Mouse (Mus musculus) olfactory bulb, adult 2 months (tissue): ENCODE measurements around the gene Dhx29. TPM values are rescaled to one million over a fixed set of nuclear protein-coding genes. Genes with fewer than 3 reads are reported as not detected.

Experiments used
- H3K27ac ChIP-seq: fragments of 200-500 bp; 2 replicates; pipeline ENCODE4 v1.5.1; 2012; ENCODE audit warnings: low read depth, low read length; ENCODE audit not compliant: insufficient read depth
- H3K4me1 ChIP-seq: fragments of 200-500 bp; 2 replicates; pipeline ENCODE4 v1.6.1; 2012; ENCODE audit warnings: low read length; ENCODE audit not compliant: control insufficient read depth, insufficient read depth
- H3K4me3 ChIP-seq: fragments of 200-500 bp; 2 replicates; pipeline ENCODE4 v1.5.1; 2012; ENCODE audit warnings: mild to moderate bottlenecking, low read depth, low read length, moderate library complexity; ENCODE audit not compliant: insufficient read depth
- CTCF ChIP-seq: fragments of 200-500 bp; IDR thresholded peaks from 2 replicates; pipeline ENCODE4 v1.5.1; 2012; ENCODE audit warnings: low read depth, mild to moderate bottlenecking, low read length, moderate library complexity; ENCODE audit not compliant: insufficient read depth
- POLR2A ChIP-seq: fragments of 200-500 bp; IDR thresholded peaks from 2 replicates; pipeline ENCODE4 v1.6.1; 2012; ENCODE audit warnings: mild to moderate bottlenecking, low read depth, low read length, moderate library complexity; ENCODE audit not compliant: insufficient read depth
- WGBS: fragments of 180-500 bp; shearing (Covaris S2); methylation state at CpG from one replicate; pipeline ENCODE4 v1.1.7; 2018; 5-methylcytosine and 5-hydroxymethylcytosine counted together
- polyA plus RNA-seq: library from polyadenylated mRNA; stranded (reverse); fragments of >200 nt; gene quantifications from 2 replicates; pipeline ENCODE4 v1.2.4, GENCODE M21; 2012; ENCODE audit warnings: low replicate concordance; ENCODE audit not compliant: missing spikeins, insufficient read depth, insufficient read length

Gene Dhx29
- polyA plus RNA-seq, result not detected in 2 replicates

GRCm38 (mm10) chr13:112927287-112928001 lies at the start of gene Dhx29, which contains the start of gene Mtrex:
Gene Dhx29, plus strand, starts transcription at chr13:112927454.
Gene Mtrex, minus strand, starts transcription at chr13:112927398.
- peak; percentile 30; the same call in 1 of the 2 replicates for TF ChIP-seq POLR2A
- TF ChIP-seq CTCF, result no peak
- H3K27ac ChIP-seq, result peak within 1 kb of the TSS; percentile 16; the same call in 1 of the 2 replicates
- peak within 1 kb of the TSS; percentile 73 for H3K4me3 ChIP-seq
- peaks cover 7% of the 10 kb centered on the region for H3K4me1 ChIP-seq
- under 1% methylated on average over 57 of the region's 57 CpGs for WGBS

GRCm38 (mm10) chr13:112887234-112887633 lies 40.0 kb upstream of the Dhx29 start:
- 94% methylated on average over 12 of the region's 12 CpGs for WGBS
- no peak for TF ChIP-seq CTCF
- no peak for TF ChIP-seq POLR2A
- no peak overlapping the region for H3K4me3 ChIP-seq

GRCm38 (mm10) chr13:112902176-112902575 lies 25.1 kb upstream of the Dhx29 start:
- Histone ChIP-seq H3K27ac (no peak overlapping the region), H3K4me1 (no peaks in the 10 kb centered on the region), H3K4me3 (no peak overlapping the region)
- no peak for TF ChIP-seq POLR2A
- TF ChIP-seq CTCF, result no peak
- 84% methylated on average over 3 of the region's 3 CpGs for WGBS

More at GRCm38 (mm10) chr13:112887234-112887633, 40.0 kb upstream of the Dhx29 start:
- H3K27ac ChIP-seq, result no peak overlapping the region
- H3K4me1 ChIP-seq, result no peaks in the 10 kb centered on the region

- 48% methylated on average over 4 of the region's 4 CpGs for WGBS
- no peak for TF ChIP-seq POLR2A
- H3K4me1 ChIP-seq, result no peaks in the 10 kb centered on the region
- H3K27ac ChIP-seq, result no peak overlapping the region
- H3K4me3 ChIP-seq, result no peak overlapping the region
These were observed 17.6 kb upstream of the Dhx29 start for GRCm38 (mm10) chr13:112909663-112910062.

- no peak overlapping the region for H3K27ac ChIP-seq
- TF ChIP-seq POLR2A (no peak), CTCF (no peak)
- H3K4me1 ChIP-seq, result no peaks in the 10 kb centered on the region
- 80% methylated on average over 4 of the region's 4 CpGs for WGBS
- no peak overlapping the region for H3K4me3 ChIP-seq
These were observed 16.8 kb upstream of the Dhx29 start for GRCm38 (mm10) chr13:112910434-112910833.

- TF ChIP-seq CTCF (no peak), POLR2A (no peak)
- Histone ChIP-seq H3K4me3 (no peak overlapping the region), H3K4me1 (no peaks in the 10 kb centered on the region), H3K27ac (no peak overlapping the region)
- 83% methylated on average over 4 of the region's 4 CpGs for WGBS
These were observed 8.0 kb upstream of the Dhx29 start for GRCm38 (mm10) chr13:112919141-112919865.

- WGBS, result 90% methylated on average over 3 of the region's 3 CpGs
- Histone ChIP-seq H3K4me1 (peaks cover 7% of the 10 kb centered on the region), H3K27ac (no peak overlapping the region), H3K4me3 (no peak overlapping the region)
- TF ChIP-seq CTCF (no peak), POLR2A (no peak)
These were observed 6.3 kb upstream of the Dhx29 start for GRCm38 (mm10) chr13:112920906-112921305.

GRCm38 (mm10) chr13:112925266-112925665 lies 2.0 kb upstream of the Dhx29 start:
- no peak overlapping the region for H3K4me3 ChIP-seq
- 59% methylated on average over 6 of the region's 6 CpGs for WGBS
- no peak overlapping the region for H3K27ac ChIP-seq
- TF ChIP-seq CTCF (no peak), POLR2A (no peak)
- peaks cover 7% of the 10 kb centered on the region for H3K4me1 ChIP-seq

GRCm38 (mm10) chr13:112925976-112926375 lies 1.3 kb upstream of the Dhx29 start:
- Histone ChIP-seq H3K4me1 (peaks cover 7% of the 10 kb centered on the region), H3K4me3 (no peak overlapping the region), H3K27ac (no peak overlapping the region)
- 72% methylated on average over 4 of the region's 4 CpGs for WGBS
- no peak for TF ChIP-seq CTCF
- TF ChIP-seq POLR2A, result no peak
